20 mouse cellular contexts compared by ENCODE assay signal in the genomic region with DNA sequence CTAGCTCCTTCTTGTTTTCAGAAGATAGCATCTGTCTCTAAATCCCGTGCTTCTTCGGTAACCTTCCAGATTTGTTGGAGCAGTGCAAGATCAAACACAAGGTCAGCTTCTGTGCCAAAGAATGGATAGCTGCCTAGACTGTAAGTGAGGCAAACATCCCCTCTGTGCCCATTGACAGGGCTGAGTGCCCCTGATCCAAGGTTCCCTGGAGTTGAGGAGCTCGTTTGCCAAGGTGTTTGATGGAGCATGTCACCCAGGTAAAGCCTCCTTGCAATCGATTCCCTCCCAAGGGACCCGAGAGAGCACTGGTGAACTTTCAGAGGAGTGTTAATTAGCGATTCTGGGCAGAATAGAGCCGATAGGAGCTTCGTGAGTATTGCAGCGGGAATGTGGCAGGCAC. TPM values are rescaled to one million over a fixed set of nuclear protein-coding genes. Genes with fewer than 3 reads are reported as not detected.
"Had no signal": no experiment of that assay in that cellular context is flagged by ENCODE, and none has a peak within 500 bp of the region (broad histone marks: within the 10 kb centered on the region; RNA-seq: fewer than 3 reads in every experiment).

No protein-coding gene starts in this region.

- H3K27me3 ChIP-seq: lung, embryonic 15.5 days; megakaryocyte, embryonic 14.5 days; midbrain, embryonic 13.5 days; midbrain, embryonic 15.5 days; neural tube, embryonic 12.5 days had no signal

- H3K4me1 ChIP-seq: lung, embryonic 15.5 days; midbrain, embryonic 13.5 days; midbrain, embryonic 15.5 days had no signal

- ATAC-seq: liver, postnatal 0 days; lung, postnatal 0 days; midbrain, embryonic 13.5 days; midbrain, embryonic 15.5 days had no signal

- H3K27ac ChIP-seq: lung, embryonic 15.5 days; macrophage; midbrain, embryonic 13.5 days; midbrain, embryonic 15.5 days; neural tube, embryonic 12.5 days had no signal

- H3K4me3 ChIP-seq: lung, embryonic 15.5 days; megakaryocyte, embryonic 14.5 days; midbrain, embryonic 13.5 days; midbrain, embryonic 15.5 days; neural tube, embryonic 12.5 days had no signal

- H3K4me2 ChIP-seq: lung, embryonic 15.5 days; midbrain, embryonic 11.5 days; midbrain, embryonic 13.5 days; midbrain, embryonic 15.5 days; neural tube, embryonic 12.5 days had no signal

- H3K9me3 ChIP-seq: lung, embryonic 15.5 days; megakaryocyte, embryonic 14.5 days; midbrain, embryonic 13.5 days; midbrain, embryonic 15.5 days; neural tube, embryonic 12.5 days had no signal

- DNase-seq: liver, postnatal 0 days; lung, adult 2 months; lung, postnatal 14 days; lung, postnatal 36 days; right cerebral cortex, postnatal 14 days; thymus, adult 18-20 months; thymus, postnatal 14 days; thymus, postnatal 36 days had no signal

- H3K9ac ChIP-seq: liver, postnatal 0 days; lung, embryonic 15.5 days; midbrain, embryonic 13.5 days; midbrain, embryonic 15.5 days; neural tube, embryonic 12.5 days had no signal

- H3K36me3 ChIP-seq: neural tube, embryonic 12.5 days had no signal

RNA-seq across cellular contexts. Expression of a gene that starts 40.7 kb away (rescaled TPM):
- total RNA-seq: midbrain, postnatal 0 days; monocyte, adult 5-6 weeks; neutrophil, adult 5-6 weeks had no signal
- polyA plus RNA-seq: lung, adult 2 months; macrophage; midbrain, embryonic 11.5 days; spleen, adult 2 months had no signal
